Mouse (Mus musculus): ENCODE results near the gene Sorcs2. TPM values are rescaled to one million over a fixed set of nuclear protein-coding genes. Genes with fewer than 3 reads are reported as not detected.

The Sorcs2 gene
- total and polyA plus RNA-seq, 2 experiments = 0.09 to 0.12 TPM

- H3K27me3 ChIP-seq (ENCODE audit: control insufficient read depth, insufficient read depth, low read length) = no peaks in the 10 kb centered on the region
- no peak overlapping the region for H3K9ac ChIP-seq (ENCODE audit: low read depth, low read length)
- WGBS = 63% methylated on average over 11 of the region's 11 CpGs
- no peaks in the 10 kb centered on the region for H3K36me3 ChIP-seq (ENCODE audit: control insufficient read depth, insufficient read depth, low read length)
- H3K4me3 ChIP-seq (ENCODE audit: insufficient read depth, low read depth, low read length) = no peak overlapping the region
- peaks cover 4% of the 10 kb centered on the region for H3K4me1 ChIP-seq (ENCODE audit: control insufficient read depth, insufficient read depth, low read length)
- TF ChIP-seq POLR2A (IDR thresholded peaks at IDR 0.05; ENCODE audit: extremely low read depth, insufficient read depth, low read length) (no peak), CTCF (IDR thresholded peaks at IDR 0.05; ENCODE audit: low read depth, low read length) (no peak)
- H3K27ac ChIP-seq (replicated peaks; ENCODE audit: insufficient read depth, low read depth, low read length) = no peak overlapping the region
- no peaks in the 10 kb centered on the region for H3K79me2 ChIP-seq (ENCODE audit: control insufficient read depth, insufficient read depth, low read length)
- DNase-seq (ENCODE audit: extremely low read depth, low read depth, low spot score) = no peak
These were observed 24.6 kb downstream of the Sorcs2 start for GRCm38 (mm10) chr5:36373246-36373891.

- peaks cover 4% of the 10 kb centered on the region for H3K4me1 ChIP-seq (ENCODE audit: control insufficient read depth, insufficient read depth, low read length)
- H3K27ac ChIP-seq (replicated peaks; ENCODE audit: insufficient read depth, low read depth, low read length) = no peak overlapping the region
- TF ChIP-seq POLR2A (IDR thresholded peaks at IDR 0.05; ENCODE audit: extremely low read depth, insufficient read depth, low read length) = no peak
- no peak for TF ChIP-seq CTCF (IDR thresholded peaks at IDR 0.05; ENCODE audit: low read depth, low read length)
- no peaks in the 10 kb centered on the region for H3K36me3 ChIP-seq (ENCODE audit: control insufficient read depth, insufficient read depth, low read length)
- WGBS = 73% methylated on average over 5 of the region's 5 CpGs
- no peaks in the 10 kb centered on the region for H3K27me3 ChIP-seq (ENCODE audit: control insufficient read depth, insufficient read depth, low read length)
- H3K9ac ChIP-seq (ENCODE audit: low read depth, low read length) = no peak overlapping the region
- no peak for DNase-seq (ENCODE audit: extremely low read depth, low read depth, low spot score)
- H3K4me3 ChIP-seq (ENCODE audit: insufficient read depth, low read depth, low read length) = no peak overlapping the region
- no peaks in the 10 kb centered on the region for H3K79me2 ChIP-seq (ENCODE audit: control insufficient read depth, insufficient read depth, low read length)
These were observed 26.2 kb downstream of the Sorcs2 start for GRCm38 (mm10) chr5:36371731-36372130.

GRCm38 (mm10) chr5:36369261-36369684 lies 28.7 kb downstream of the Sorcs2 start:
- H3K27me3 ChIP-seq (ENCODE audit: control insufficient read depth, insufficient read depth, low read length) = no peaks in the 10 kb centered on the region
- H3K4me1 ChIP-seq (ENCODE audit: control insufficient read depth, insufficient read depth, low read length) = peaks cover 4% of the 10 kb centered on the region
- no peaks in the 10 kb centered on the region for H3K79me2 ChIP-seq (ENCODE audit: control insufficient read depth, insufficient read depth, low read length)
- 52% methylated on average over 1 of the region's 1 CpGs for WGBS
- H3K36me3 ChIP-seq (ENCODE audit: control insufficient read depth, insufficient read depth, low read length) = no peaks in the 10 kb centered on the region
- H3K4me3 ChIP-seq (ENCODE audit: insufficient read depth, low read depth, low read length) = no peak overlapping the region
- no peak overlapping the region for H3K27ac ChIP-seq (replicated peaks; ENCODE audit: insufficient read depth, low read depth, low read length)
- no peak overlapping the region for H3K9ac ChIP-seq (ENCODE audit: low read depth, low read length)
- TF ChIP-seq CTCF (IDR thresholded peaks at IDR 0.05; ENCODE audit: low read depth, low read length) (no peak), POLR2A (IDR thresholded peaks at IDR 0.05; ENCODE audit: extremely low read depth, insufficient read depth, low read length) (no peak)
- DNase-seq (ENCODE audit: extremely low read depth, low read depth, low spot score) = peak; percentile 32

GRCm38 (mm10) chr5:36368511-36369135 lies 29.3 kb downstream of the Sorcs2 start:
- Histone ChIP-seq H3K9ac (ENCODE audit: low read depth, low read length) (no peak overlapping the region), H3K4me1 (ENCODE audit: control insufficient read depth, insufficient read depth, low read length) (peaks cover 4% of the 10 kb centered on the region), H3K27me3 (ENCODE audit: control insufficient read depth, insufficient read depth, low read length) (no peaks in the 10 kb centered on the region), H3K79me2 (ENCODE audit: control insufficient read depth, insufficient read depth, low read length) (no peaks in the 10 kb centered on the region), H3K27ac (replicated peaks; ENCODE audit: insufficient read depth, low read depth, low read length) (no peak overlapping the region), H3K4me3 (ENCODE audit: insufficient read depth, low read depth, low read length) (no peak overlapping the region), H3K36me3 (ENCODE audit: control insufficient read depth, insufficient read depth, low read length) (no peaks in the 10 kb centered on the region)
- TF ChIP-seq CTCF (IDR thresholded peaks at IDR 0.05; ENCODE audit: low read depth, low read length) (no peak), POLR2A (IDR thresholded peaks at IDR 0.05; ENCODE audit: extremely low read depth, insufficient read depth, low read length) (no peak)
- no peak for DNase-seq (ENCODE audit: extremely low read depth, low read depth, low spot score)
- 66% methylated on average over 7 of the region's 7 CpGs for WGBS

- Histone ChIP-seq H3K27me3 (ENCODE audit: control insufficient read depth, insufficient read depth, low read length) (no peaks in the 10 kb centered on the region), H3K79me2 (ENCODE audit: control insufficient read depth, insufficient read depth, low read length) (no peaks in the 10 kb centered on the region)
- WGBS = 92% methylated on average over 6 of the region's 6 CpGs
These were observed 30.0 kb downstream of the Sorcs2 start for GRCm38 (mm10) chr5:36367911-36368310.

GRCm38 (mm10) chr5:36367181-36367610 lies 30.7 kb downstream of the Sorcs2 start:
- peaks cover 4% of the 10 kb centered on the region for H3K4me1 ChIP-seq (ENCODE audit: control insufficient read depth, insufficient read depth, low read length)
- H3K79me2 ChIP-seq (ENCODE audit: control insufficient read depth, insufficient read depth, low read length) = no peaks in the 10 kb centered on the region
- H3K4me3 ChIP-seq (ENCODE audit: insufficient read depth, low read depth, low read length) = no peak overlapping the region
- H3K27ac ChIP-seq (replicated peaks; ENCODE audit: insufficient read depth, low read depth, low read length) = no peak overlapping the region
- DNase-seq (ENCODE audit: extremely low read depth, low read depth, low spot score) = no peak
- 75% methylated on average over 3 of the region's 3 CpGs for WGBS
- no peaks in the 10 kb centered on the region for H3K36me3 ChIP-seq (ENCODE audit: control insufficient read depth, insufficient read depth, low read length)
- H3K27me3 ChIP-seq (ENCODE audit: control insufficient read depth, insufficient read depth, low read length) = no peaks in the 10 kb centered on the region
- TF ChIP-seq POLR2A (IDR thresholded peaks at IDR 0.05; ENCODE audit: extremely low read depth, insufficient read depth, low read length) (no peak), CTCF (IDR thresholded peaks at IDR 0.05; ENCODE audit: low read depth, low read length) (no peak)
- H3K9ac ChIP-seq (ENCODE audit: low read depth, low read length) = no peak overlapping the region

More at GRCm38 (mm10) chr5:36367911-36368310, 30.0 kb downstream of the Sorcs2 start:
- H3K36me3 ChIP-seq (ENCODE audit: control insufficient read depth, insufficient read depth, low read length) = no peaks in the 10 kb centered on the region
- no peak overlapping the region for H3K9ac ChIP-seq (ENCODE audit: low read depth, low read length)
- no peak overlapping the region for H3K27ac ChIP-seq (replicated peaks; ENCODE audit: insufficient read depth, low read depth, low read length)
- no peak for DNase-seq (ENCODE audit: extremely low read depth, low read depth, low spot score)
- H3K4me3 ChIP-seq (ENCODE audit: insufficient read depth, low read depth, low read length) = no peak overlapping the region
- peaks cover 4% of the 10 kb centered on the region for H3K4me1 ChIP-seq (ENCODE audit: control insufficient read depth, insufficient read depth, low read length)
- no peak for TF ChIP-seq POLR2A (IDR thresholded peaks at IDR 0.05; ENCODE audit: extremely low read depth, insufficient read depth, low read length)
- TF ChIP-seq CTCF (IDR thresholded peaks at IDR 0.05; ENCODE audit: low read depth, low read length) = no peak

Measured in liver, adult 2 months (tissue).